Mouse (Mus musculus): Measurements from ENCODE around the gene Aifm3. TPM values are rescaled to one million over a fixed set of nuclear protein-coding genes. Genes with fewer than 3 reads are reported as not detected.
"Not testable (repeated sequence)": the region's sequence is repeated elsewhere in the genome, so short reads cannot be mapped to it uniquely, and the experiment has no call there.

Aifm3 gene
- polyA plus RNA-seq, 1 experiment = not detected

DNA sequence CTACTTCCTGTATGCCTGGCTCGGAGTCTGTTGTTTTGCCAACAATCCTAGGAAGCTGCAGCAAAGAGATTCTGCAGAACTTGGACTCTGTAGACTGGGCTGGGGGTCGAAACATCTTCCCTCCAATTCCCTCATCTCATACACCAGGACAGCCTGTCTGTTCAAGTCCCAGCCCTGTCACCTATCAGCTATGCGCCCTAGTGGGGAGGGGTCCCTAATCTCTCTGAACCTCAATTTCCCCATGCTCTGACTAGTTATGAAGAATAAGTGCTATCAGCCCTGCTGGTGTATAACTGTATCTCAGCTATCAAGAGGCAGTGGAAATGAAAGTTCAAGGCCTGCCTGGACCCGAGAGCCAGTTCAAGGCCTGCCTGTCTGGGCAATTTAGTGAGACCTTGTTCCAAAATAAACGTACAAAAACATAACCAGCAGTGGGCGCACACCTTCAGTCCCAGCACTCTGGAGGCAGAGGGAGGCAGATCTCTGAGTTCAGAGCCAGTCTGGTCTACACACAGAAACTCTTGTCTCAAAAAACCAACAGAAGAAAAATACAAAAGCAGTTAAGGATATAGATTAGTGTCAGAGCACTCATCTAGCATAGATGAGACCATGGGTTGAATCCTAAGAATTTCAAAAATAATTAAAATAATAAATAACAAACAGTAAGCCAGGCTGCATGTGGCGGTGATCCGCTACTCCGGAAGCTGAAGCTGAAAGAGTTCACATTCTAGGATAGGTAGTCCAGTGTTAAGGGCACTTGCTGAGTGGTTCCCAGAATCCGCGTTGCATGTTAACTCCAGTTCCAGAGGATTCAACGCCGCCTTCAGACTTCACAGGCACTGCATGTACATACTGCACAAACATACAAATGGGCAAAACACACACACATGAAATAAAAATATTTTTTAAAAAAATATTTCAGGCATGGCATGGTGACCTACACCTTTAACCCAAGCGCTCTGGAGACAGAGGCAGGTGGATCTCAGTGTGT, 638 bp upstream of the Aifm3 start:
- TF ChIP-seq CTCF (IDR thresholded peaks at IDR 0.05; ENCODE audit: control insufficient read depth, insufficient read depth, low read length) = peak; percentile 25; the same call in 1 of the 2 replicates
- TF ChIP-seq POLR2A (IDR thresholded peaks at IDR 0.05; ENCODE audit: borderline replicate concordance, control insufficient read depth, low read depth, low read length) = no peak
- H3K4me3 ChIP-seq (replicated peaks; ENCODE audit: control insufficient read depth, low read depth, low read length) = no peak overlapping the region
- 62% methylated on average over 14 of the region's 14 CpGs for WGBS
- no peaks in the 10 kb centered on the region; the same call in 1 of the 2 replicates for H3K4me1 ChIP-seq (ENCODE audit: control insufficient read depth, insufficient read depth, low read length)
- no peak overlapping the region for H3K27ac ChIP-seq (ENCODE audit: control insufficient read depth, insufficient read depth, low read depth, low read length, poor library complexity)

DNA sequence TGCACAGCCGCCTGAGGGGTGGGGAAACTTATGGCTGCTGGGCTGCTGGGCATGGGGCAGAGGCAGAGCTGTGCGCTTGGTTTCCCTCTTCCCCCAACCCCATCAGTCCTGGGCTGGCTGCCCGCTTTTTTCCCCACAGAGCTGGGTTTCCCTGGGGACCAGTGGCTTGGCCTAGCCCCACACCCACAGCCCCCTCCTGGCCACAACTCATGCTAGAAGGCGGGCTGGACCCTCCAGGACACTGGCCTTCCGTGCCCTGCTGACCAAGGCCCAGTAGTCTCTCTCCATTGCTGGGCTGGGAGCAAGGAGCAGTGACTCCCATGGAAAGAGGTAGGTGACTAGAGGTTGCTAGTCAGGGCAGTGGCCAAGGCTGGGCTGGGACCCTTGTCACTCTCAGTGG, 1.7 kb downstream of the Aifm3 start:
- H3K4me3 ChIP-seq (replicated peaks; ENCODE audit: control insufficient read depth, low read depth, low read length) = no peak overlapping the region
- WGBS = 83% methylated on average over 5 of the region's 5 CpGs
- TF ChIP-seq POLR2A (IDR thresholded peaks at IDR 0.05; ENCODE audit: borderline replicate concordance, control insufficient read depth, low read depth, low read length) = no peak
- no peak for TF ChIP-seq CTCF (IDR thresholded peaks at IDR 0.05; ENCODE audit: control insufficient read depth, insufficient read depth, low read length)
- no peaks in the 10 kb centered on the region; the same call in 1 of the 2 replicates for H3K4me1 ChIP-seq (ENCODE audit: control insufficient read depth, insufficient read depth, low read length)
- H3K27ac ChIP-seq (ENCODE audit: control insufficient read depth, insufficient read depth, low read depth, low read length, poor library complexity) = no peak overlapping the region

DNA sequence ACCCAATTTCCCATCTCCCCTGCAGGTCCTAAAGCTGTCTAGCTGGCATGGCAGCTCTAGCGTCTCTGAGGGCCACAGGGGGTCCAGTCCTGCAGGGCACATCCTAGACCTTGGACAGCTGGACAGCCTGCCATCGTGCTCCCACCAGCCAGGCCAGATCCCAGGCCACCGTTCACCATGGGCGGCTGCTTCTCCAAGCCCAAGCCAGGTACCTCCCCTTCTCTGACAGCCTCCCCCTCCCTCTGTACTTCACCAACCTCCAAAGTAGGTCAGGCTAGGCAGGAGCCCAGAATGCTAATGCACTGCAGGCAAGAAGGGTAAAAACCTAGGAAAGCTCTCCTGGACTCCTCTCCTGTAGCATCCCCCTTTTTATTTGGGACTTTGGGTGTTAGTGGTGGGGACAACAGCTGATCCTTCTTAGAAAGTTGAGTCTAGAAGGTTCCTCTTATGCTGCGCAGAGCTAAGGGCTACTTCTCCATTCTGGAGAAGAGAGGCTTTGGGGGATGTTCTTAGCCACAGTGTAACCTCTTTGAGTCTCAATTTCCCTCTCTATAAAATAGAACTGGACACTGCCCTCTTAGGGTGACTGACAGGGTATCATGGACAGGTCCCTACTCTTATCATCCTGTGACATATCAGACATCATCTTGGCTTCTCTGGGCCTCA, 2.6 kb downstream of the Aifm3 start:
- Histone ChIP-seq H3K4me3 (replicated peaks; ENCODE audit: control insufficient read depth, low read depth, low read length) (no peak overlapping the region), H3K4me1 (ENCODE audit: control insufficient read depth, insufficient read depth, low read length) (no peaks in the 10 kb centered on the region; the same call in 1 of the 2 replicates), H3K27ac (ENCODE audit: control insufficient read depth, insufficient read depth, low read depth, low read length, poor library complexity) (no peak overlapping the region)
- TF ChIP-seq CTCF (IDR thresholded peaks at IDR 0.05; ENCODE audit: control insufficient read depth, insufficient read depth, low read length) = no peak
- TF ChIP-seq POLR2A (IDR thresholded peaks at IDR 0.05; ENCODE audit: borderline replicate concordance, control insufficient read depth, low read depth, low read length) = no peak
- 36% methylated on average over 5 of the region's 5 CpGs for WGBS

DNA sequence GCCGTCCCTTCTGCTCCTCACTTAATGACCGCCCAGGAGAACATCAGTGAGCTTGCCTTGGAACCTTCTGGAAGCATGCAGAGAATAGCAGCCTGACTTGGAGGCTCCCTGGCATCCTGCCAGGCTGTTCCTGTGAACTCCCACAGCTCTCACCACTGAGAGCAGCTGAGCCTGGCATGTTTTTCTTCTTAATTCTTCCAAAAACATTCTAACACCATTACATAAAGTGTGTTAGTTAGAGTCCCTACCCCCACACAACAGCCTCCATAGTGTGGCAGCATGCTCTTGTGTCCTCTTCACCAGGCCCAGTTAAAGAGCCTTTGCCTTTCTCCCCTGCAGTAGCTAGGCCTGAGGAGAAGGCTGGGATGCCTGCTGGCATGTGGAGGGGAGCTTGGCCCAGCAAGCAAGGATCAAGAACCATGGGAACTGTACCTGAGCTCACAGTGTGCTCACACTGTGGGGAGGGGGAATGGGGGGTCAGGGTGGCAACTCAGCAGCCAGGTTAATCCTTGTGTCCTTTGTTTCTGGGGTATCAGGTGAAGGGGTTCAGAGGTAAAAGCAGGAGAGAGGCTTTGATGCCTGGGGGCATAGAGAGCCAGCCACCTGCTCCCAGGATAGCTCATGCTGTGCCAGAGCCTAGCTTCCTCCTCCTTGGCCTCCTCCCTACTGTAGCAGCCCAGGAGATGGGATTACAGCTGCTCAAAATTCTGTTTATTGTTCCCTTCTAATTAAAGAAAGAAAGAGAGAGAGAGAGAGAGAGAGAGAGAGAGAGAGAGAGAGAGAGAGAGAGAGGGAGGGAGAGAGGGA, 7.3 kb downstream of the Aifm3 start:
- Histone ChIP-seq H3K4me3 (replicated peaks; ENCODE audit: control insufficient read depth, low read depth, low read length) (no peak overlapping the region), H3K4me1 (ENCODE audit: control insufficient read depth, insufficient read depth, low read length) (no peaks in the 10 kb centered on the region; the same call in 1 of the 2 replicates), H3K27ac (ENCODE audit: control insufficient read depth, insufficient read depth, low read depth, low read length, poor library complexity) (no peak overlapping the region)
- WGBS = 88% methylated on average over 2 of the region's 2 CpGs
- TF ChIP-seq CTCF (IDR thresholded peaks at IDR 0.05; ENCODE audit: control insufficient read depth, insufficient read depth, low read length) = no peak
- TF ChIP-seq POLR2A (IDR thresholded peaks at IDR 0.05; ENCODE audit: borderline replicate concordance, control insufficient read depth, low read depth, low read length) = no peak

DNA sequence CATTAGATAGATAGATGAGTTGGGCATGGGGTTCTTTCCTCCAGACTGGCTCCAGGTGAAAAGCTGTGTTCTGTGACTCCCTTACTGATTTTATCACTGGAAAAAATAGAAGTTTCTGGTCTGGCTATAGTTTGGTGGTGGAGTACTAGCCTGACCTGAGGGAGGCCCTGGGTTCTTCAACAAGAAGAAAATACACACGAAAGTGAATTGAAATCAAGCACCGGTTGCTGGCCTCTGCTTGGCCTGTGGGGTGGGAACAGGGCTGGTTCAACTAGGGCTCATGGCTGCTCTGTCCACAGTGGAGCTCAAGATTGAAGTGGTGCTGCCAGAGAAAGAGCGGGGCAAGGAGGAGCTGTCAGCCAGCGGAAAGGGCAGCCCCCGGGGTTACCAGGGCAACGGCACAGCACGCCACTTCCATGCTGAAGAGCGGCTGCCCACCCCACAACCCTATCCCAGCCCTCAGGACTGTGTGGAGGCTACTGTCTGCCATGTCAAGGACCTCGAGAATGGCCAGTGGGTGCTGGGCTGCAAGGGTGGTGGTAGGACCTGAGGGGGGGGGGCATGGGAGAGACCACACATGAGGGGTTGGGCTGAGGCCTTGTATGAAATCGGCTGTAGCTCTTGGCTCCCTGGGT, 10.0 kb downstream of the Aifm3 start:
- Histone ChIP-seq H3K4me3 (replicated peaks; ENCODE audit: control insufficient read depth, low read depth, low read length) (no peak overlapping the region), H3K27ac (ENCODE audit: control insufficient read depth, insufficient read depth, low read depth, low read length, poor library complexity) (no peak overlapping the region), H3K4me1 (ENCODE audit: control insufficient read depth, insufficient read depth, low read length) (no peaks in the 10 kb centered on the region)
- 51% methylated on average over 10 of the region's 10 CpGs for WGBS
- TF ChIP-seq CTCF (IDR thresholded peaks at IDR 0.05; ENCODE audit: control insufficient read depth, insufficient read depth, low read length) = no peak
- TF ChIP-seq POLR2A (IDR thresholded peaks at IDR 0.05; ENCODE audit: borderline replicate concordance, control insufficient read depth, low read depth, low read length) = no peak

DNA sequence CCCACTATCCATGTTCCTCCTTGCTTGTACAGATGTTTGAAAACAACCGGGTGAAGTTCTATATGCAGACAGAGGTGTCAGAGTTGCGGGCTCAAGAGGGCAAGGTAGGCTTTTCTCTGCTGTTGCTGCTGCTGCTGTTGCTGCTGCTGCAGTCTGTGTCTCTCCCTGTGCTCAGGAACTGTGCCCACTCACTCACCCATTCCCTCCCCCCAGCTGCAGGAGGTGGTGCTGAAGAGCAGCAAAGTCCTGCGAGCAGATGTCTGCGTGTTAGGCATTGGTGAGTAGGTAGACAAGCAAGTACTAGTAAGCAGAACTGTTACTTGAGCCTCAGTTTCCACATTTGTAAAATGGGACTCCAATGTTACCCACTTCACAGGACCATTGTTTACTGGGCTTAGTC, 13.3 kb downstream of the Aifm3 start:
- 61% methylated on average over 4 of the region's 4 CpGs for WGBS
- TF ChIP-seq POLR2A (IDR thresholded peaks at IDR 0.05; ENCODE audit: borderline replicate concordance, control insufficient read depth, low read depth, low read length) = 0 out of 2 replicates have a peak, but pooled peaks have one; percentile 16
- no peak for TF ChIP-seq CTCF (IDR thresholded peaks at IDR 0.05; ENCODE audit: control insufficient read depth, insufficient read depth, low read length)
- no peaks in the 10 kb centered on the region for H3K4me1 ChIP-seq (ENCODE audit: control insufficient read depth, insufficient read depth, low read length)

DNA sequence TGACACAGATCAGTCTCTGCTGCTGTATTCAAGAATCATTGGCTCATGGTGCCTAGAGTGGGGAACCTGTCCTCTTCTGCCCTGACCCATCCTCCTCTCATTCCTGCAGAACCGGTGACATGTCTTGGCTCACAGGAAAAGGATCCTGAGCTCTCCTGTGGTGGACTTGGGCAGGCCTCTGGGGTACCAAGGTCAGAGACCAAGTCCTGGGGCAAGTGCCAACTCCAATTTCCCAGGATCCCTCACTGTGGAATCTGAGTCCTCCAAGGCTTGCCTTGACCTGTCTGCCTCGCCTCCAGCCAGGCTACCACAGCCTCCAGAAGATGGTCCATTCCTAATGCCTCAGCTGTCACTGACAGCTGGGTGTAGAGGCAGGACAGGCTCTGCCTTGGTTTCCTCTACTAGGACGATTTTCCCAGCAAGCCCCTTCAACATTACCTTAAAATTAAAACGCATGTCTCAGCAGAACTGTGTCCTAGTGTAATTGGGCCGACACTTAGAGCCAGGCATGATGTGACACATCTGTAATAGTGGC, 17.7 kb downstream of the Aifm3 start:
- WGBS = 80% methylated on average over 5 of the region's 5 CpGs
- Histone ChIP-seq H3K27ac (ENCODE audit: control insufficient read depth, insufficient read depth, low read depth, low read length, poor library complexity) (no peak overlapping the region), H3K4me3 (replicated peaks; ENCODE audit: control insufficient read depth, low read depth, low read length) (no peak overlapping the region), H3K4me1 (ENCODE audit: control insufficient read depth, insufficient read depth, low read length) (peaks cover 4% of the 10 kb centered on the region)
- TF ChIP-seq POLR2A (IDR thresholded peaks at IDR 0.05; ENCODE audit: borderline replicate concordance, control insufficient read depth, low read depth, low read length) = no peak

More for the DNA sequence above, 13.3 kb downstream of the Aifm3 start:
- H3K27ac ChIP-seq (ENCODE audit: control insufficient read depth, insufficient read depth, low read depth, low read length, poor library complexity) = no peak overlapping the region
- no peak overlapping the region for H3K4me3 ChIP-seq (replicated peaks; ENCODE audit: control insufficient read depth, low read depth, low read length)

DNA sequence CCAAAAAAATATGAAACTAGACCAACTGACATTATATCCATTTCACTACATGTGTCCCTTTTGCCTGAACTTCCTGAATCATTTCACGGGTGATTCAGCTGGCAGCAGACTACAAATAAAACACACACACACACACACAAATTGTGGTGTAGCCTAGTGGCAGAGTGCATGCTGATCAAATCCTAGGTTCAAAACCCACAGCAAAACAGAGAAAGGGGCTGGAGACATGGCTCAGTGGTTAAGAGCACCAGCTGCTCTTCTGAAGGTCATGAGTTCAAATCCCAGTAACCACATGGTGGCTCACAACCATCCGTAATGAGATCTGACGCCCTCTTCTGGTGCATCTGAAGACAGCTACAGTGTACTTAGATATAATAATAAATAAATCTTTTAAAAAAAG, 18.6 kb downstream of the Aifm3 start:
- H3K4me3 ChIP-seq (replicated peaks; ENCODE audit: control insufficient read depth, low read depth, low read length); H3K4me1 ChIP-seq (ENCODE audit: control insufficient read depth, insufficient read depth, low read length); H3K27ac ChIP-seq (ENCODE audit: control insufficient read depth, insufficient read depth, low read depth, low read length, poor library complexity): not testable (repeated sequence)
- WGBS = 8% methylated on average over 3 of the region's 3 CpGs

Data from bone marrow, adult 2 months (tissue).